Mouse (Mus musculus) lung, postnatal 0 days (tissue): ENCODE measurements at regions not wholly inside any gene's neighbourhood (a gene's known extent, or its start where the extent isn't known, plus 50 kb on each side); places are given as distances from the start of the nearest gene placed in this dataset.

Experiments
- CTCF ChIP-seq: IDR thresholded peaks from 2 replicates; pipeline ENCODE4 v1.5.1; 2016; ENCODE audit warnings: antibody characterized with exemption, mild to moderate bottlenecking
- EP300 ChIP-seq: IDR thresholded peaks from 2 replicates; pipeline ENCODE4 v1.6.1; 2016; ENCODE audit warnings: antibody characterized with exemption, mild to moderate bottlenecking, control low read depth

- TF ChIP-seq CTCF (no peak), EP300 (no peak)
Observed at GRCm38 (mm10) chr5:132933439-132933980, 390.4 kb upstream of the Auts2 start.
